Mouse (Mus musculus) limb, embryonic 10.5 days (tissue): ENCODE measurements around the gene Mndal. TPM values are rescaled to one million over a fixed set of nuclear protein-coding genes. Genes with fewer than 3 reads are reported as not detected.
"Not testable (repeated sequence)": the region's sequence is repeated elsewhere in the genome, so short reads cannot be mapped to it uniquely, and the experiment has no call there.

ENCODE experiments used
- DNase-seq: peaks from one replicate; pipeline ENCODE4 v3.0.0-alpha.2; 2017; ENCODE audit warnings: low spot score
- H3K27ac ChIP-seq: fragments of 300-500 bp; sonication (generic); 2 replicates; pipeline ENCODE4 v1.5.1; 2016; ENCODE audit warnings: mild to moderate bottlenecking
- H3K27me3 ChIP-seq: fragments of 300-500 bp; sonication (generic); 2 replicates; pipeline ENCODE4 v1.6.1; 2016; ENCODE audit warnings: low read depth, mild to moderate bottlenecking; ENCODE audit not compliant: poor library complexity, severe bottlenecking
- H3K36me3 ChIP-seq: fragments of 300-500 bp; sonication (generic); 2 replicates; pipeline ENCODE4 v1.6.1; 2016; ENCODE audit warnings: mild to moderate bottlenecking, moderate library complexity
- H3K4me1 ChIP-seq: fragments of 300-500 bp; sonication (generic); 2 replicates; pipeline ENCODE4 v1.6.1; 2016
- H3K4me3 ChIP-seq: fragments of 300-500 bp; sonication (generic); 2 replicates; pipeline ENCODE4 v1.5.1; 2016; ENCODE audit warnings: mild to moderate bottlenecking, moderate library complexity
- H3K9me3 ChIP-seq: fragments of 300-500 bp; sonication (generic); replicated peaks from 2 replicates; pipeline ENCODE4 v1.6.1; 2016; ENCODE audit warnings: mild to moderate bottlenecking
- WGBS: fragments of 180-500 bp; shearing (Covaris S2); methylation state at CpG from one replicate; pipeline ENCODE4 v1.1.7; 2016; 5-methylcytosine and 5-hydroxymethylcytosine counted together
- polyA plus RNA-seq: library from polyadenylated mRNA; unstranded; fragments of >200 nt; fragmentation: Nextera tagmentation; extraction: Ambion mirVana; gene quantifications from 2 replicates; pipeline ENCODE4 v1.2.1, GENCODE M21; 2016

Gene Mndal
- polyA plus RNA-seq = 0.43 TPM in 1 of 2 replicates, not detected in the other

GRCm38 (mm10) chr1:173941924-173942779 is at the start of gene Mndal, which contains the start of gene Ifi203:
Gene Mndal (minus strand): TSS chr1:173942491.
Gene Ifi203 (minus strand): TSS chr1:173942672.
- not testable (repeated sequence) for DNase-seq, H3K9me3 ChIP-seq, H3K4me1 ChIP-seq, H3K36me3 ChIP-seq, H3K4me3 ChIP-seq, H3K27ac ChIP-seq, H3K27me3 ChIP-seq
- WGBS = 79% methylated on average over 3 of the region's 3 CpGs

GRCm38 (mm10) chr1:173982694-173983305 is 40.5 kb upstream of the Mndal start, which contains the start of gene Ifi202b:
Gene Ifi202b (minus strand): TSS chr1:173982744.
- not testable (repeated sequence) for H3K4me1 ChIP-seq, H3K36me3 ChIP-seq, H3K9me3 ChIP-seq, H3K27me3 ChIP-seq, H3K27ac ChIP-seq, DNase-seq, H3K4me3 ChIP-seq
- WGBS = 90% methylated on average over 6 of the region's 6 CpGs

GRCm38 (mm10) chr1:173981038-173981437 is 38.7 kb upstream of the Mndal start:
- H3K36me3 ChIP-seq, H3K27ac ChIP-seq, DNase-seq, H3K4me1 ChIP-seq, H3K27me3 ChIP-seq, H3K4me3 ChIP-seq, H3K9me3 ChIP-seq: not testable (repeated sequence)
- WGBS = 61% methylated on average over 3 of the region's 3 CpGs

- Histone ChIP-seq H3K27me3 (no peaks in the 10 kb centered on the region), H3K4me3 (no peak overlapping the region), H3K36me3 (no peaks in the 10 kb centered on the region), H3K9me3 (no peaks in the 10 kb centered on the region), H3K4me1 (no peaks in the 10 kb centered on the region), H3K27ac (no peak overlapping the region)
- DNase-seq = no peak
These were observed 35.3 kb upstream of the Mndal start for GRCm38 (mm10) chr1:173977622-173978021.

- no peak overlapping the region for H3K27ac ChIP-seq
- H3K9me3 ChIP-seq = no peaks in the 10 kb centered on the region
- H3K27me3 ChIP-seq = no peaks in the 10 kb centered on the region
- no peaks in the 10 kb centered on the region for H3K4me1 ChIP-seq
- H3K4me3 ChIP-seq = no peak overlapping the region
- H3K36me3 ChIP-seq = no peaks in the 10 kb centered on the region
- DNase-seq = no peak
These were observed 30.8 kb upstream of the Mndal start for GRCm38 (mm10) chr1:173973111-173973510.

- WGBS = 76% methylated on average over 1 of the region's 1 CpGs
- H3K4me3 ChIP-seq, H3K27ac ChIP-seq, H3K36me3 ChIP-seq, H3K4me1 ChIP-seq, DNase-seq, H3K27me3 ChIP-seq, H3K9me3 ChIP-seq: not testable (repeated sequence)
These were observed 19.2 kb upstream of the Mndal start for GRCm38 (mm10) chr1:173961491-173961890.

- H3K27ac ChIP-seq, DNase-seq, H3K27me3 ChIP-seq, H3K9me3 ChIP-seq, H3K4me3 ChIP-seq, H3K4me1 ChIP-seq, H3K36me3 ChIP-seq: not testable (repeated sequence)
- 51% methylated on average over 3 of the region's 3 CpGs for WGBS
These were observed 17.7 kb upstream of the Mndal start for GRCm38 (mm10) chr1:173959998-173960397.

- DNase-seq, H3K27ac ChIP-seq, H3K4me1 ChIP-seq, H3K4me3 ChIP-seq, H3K9me3 ChIP-seq, H3K27me3 ChIP-seq, H3K36me3 ChIP-seq: not testable (repeated sequence)
- WGBS = 32% methylated on average over 3 of the region's 3 CpGs
These were observed 13.7 kb upstream of the Mndal start for GRCm38 (mm10) chr1:173955839-173956527.

GRCm38 (mm10) chr1:173955071-173955796 is 12.9 kb upstream of the Mndal start:
- 66% methylated on average over 2 of the region's 2 CpGs for WGBS
- H3K27ac ChIP-seq = no peak overlapping the region
- no peak overlapping the region for H3K4me3 ChIP-seq
- H3K27me3 ChIP-seq = no peaks in the 10 kb centered on the region
- H3K36me3 ChIP-seq = no peaks in the 10 kb centered on the region
- no peaks in the 10 kb centered on the region for H3K9me3 ChIP-seq
- no peak for DNase-seq
- H3K4me1 ChIP-seq = 0 out of 2 replicates have a peak, but pooled peaks cover 2% of the 10 kb centered on the region

- 88% methylated on average over 1 of the region's 1 CpGs for WGBS
These were observed 11.3 kb upstream of the Mndal start for GRCm38 (mm10) chr1:173953563-173953962.

GRCm38 (mm10) chr1:173949044-173949443 is 6.8 kb upstream of the Mndal start:
- H3K4me3 ChIP-seq, H3K4me1 ChIP-seq, H3K9me3 ChIP-seq, DNase-seq, H3K36me3 ChIP-seq, H3K27ac ChIP-seq, H3K27me3 ChIP-seq: not testable (repeated sequence)
- WGBS = 87% methylated on average over 2 of the region's 2 CpGs

More at GRCm38 (mm10) chr1:173953563-173953962, 11.3 kb upstream of the Mndal start:
- no peaks in the 10 kb centered on the region for H3K27me3 ChIP-seq
- no peaks in the 10 kb centered on the region for H3K9me3 ChIP-seq
- no peaks in the 10 kb centered on the region for H3K36me3 ChIP-seq
- H3K4me3 ChIP-seq = no peak overlapping the region
- no peaks in the 10 kb centered on the region for H3K4me1 ChIP-seq
- no peak overlapping the region for H3K27ac ChIP-seq
- DNase-seq = no peak

- not testable (repeated sequence) for H3K4me1 ChIP-seq, H3K27me3 ChIP-seq, H3K4me3 ChIP-seq, H3K27ac ChIP-seq, DNase-seq, H3K9me3 ChIP-seq, H3K36me3 ChIP-seq
These were observed 432 bp upstream of the Mndal start for GRCm38 (mm10) chr1:173942780-173943066.

GRCm38 (mm10) chr1:173941522-173941921 is 769 bp downstream of the Mndal start:
- WGBS = 96% methylated on average over 2 of the region's 2 CpGs

More at GRCm38 (mm10) chr1:173941522-173941921, 769 bp downstream of the Mndal start:
- not testable (repeated sequence) for H3K9me3 ChIP-seq, H3K27me3 ChIP-seq, H3K4me3 ChIP-seq, H3K36me3 ChIP-seq, DNase-seq, H3K4me1 ChIP-seq, H3K27ac ChIP-seq
